Mouse (Mus musculus) liver, postnatal 0 days (tissue): ENCODE measurements around the gene Ldb3. TPM values are rescaled to one million over a fixed set of nuclear protein-coding genes. Genes with fewer than 3 reads are reported as not detected.

Experiments used
- ATAC-seq: fragments of 200-750 bp; cut with Nextera tagmentation; 2 replicates; pipeline ENCODE4 v1.8.0; 2017; ENCODE audit warnings: mild to moderate bottlenecking, moderate library complexity
- DNase-seq: peaks from one replicate; pipeline ENCODE4 v3.0.0-alpha.2; 2016
- H3K27ac ChIP-seq: fragments of 300-500 bp; sonication (generic); 2 replicates; pipeline ENCODE4 v1.5.1; 2014; ENCODE audit warnings: antibody characterized with exemption, moderate library complexity, mild to moderate bottlenecking, low read depth
- H3K27me3 ChIP-seq: fragments of 300-500 bp; sonication (generic); 2 replicates; pipeline ENCODE4 v1.6.1; 2014; ENCODE audit warnings: low read length, control low read depth, mixed read lengths; ENCODE audit not compliant: insufficient read depth
- H3K36me3 ChIP-seq: fragments of 300-500 bp; sonication (generic); replicated peaks from 2 replicates; pipeline ENCODE4 v1.6.1; 2014; ENCODE audit warnings: mild to moderate bottlenecking, control low read depth, low read length, moderate library complexity, mixed read lengths; ENCODE audit not compliant: insufficient read depth
- H3K4me1 ChIP-seq: fragments of 300-500 bp; sonication (generic); 2 replicates; pipeline ENCODE4 v1.6.1; 2014; ENCODE audit warnings: antibody characterized with exemption, mild to moderate bottlenecking, control low read depth; ENCODE audit not compliant: insufficient read depth
- H3K4me2 ChIP-seq: fragments of 300-500 bp; sonication (generic); 2 replicates; pipeline ENCODE4 v1.6.1; 2014; ENCODE audit warnings: low read depth, mild to moderate bottlenecking, low read length, moderate library complexity, mixed read lengths
- H3K4me3 ChIP-seq: fragments of 300-500 bp; sonication (generic); 2 replicates; pipeline ENCODE4 v1.5.1; 2014; ENCODE audit warnings: low read depth, low read length
- H3K9ac ChIP-seq: fragments of 300-500 bp; sonication (generic); replicated peaks from 2 replicates; pipeline ENCODE4 v1.6.1; 2014; ENCODE audit warnings: mild to moderate bottlenecking, moderate library complexity
- H3K9me3 ChIP-seq: fragments of 300-500 bp; sonication (generic); 2 replicates; pipeline ENCODE4 v1.6.1; 2016; ENCODE audit warnings: mild to moderate bottlenecking, control low read depth, low read length, mixed read lengths
- CTCF ChIP-seq: sonication (generic); IDR thresholded peaks from 2 replicates; pipeline ENCODE4 v1.5.1; 2016; ENCODE audit warnings: antibody characterized with exemption, low read depth
- EP300 ChIP-seq: IDR thresholded peaks from 2 replicates; pipeline ENCODE4 v1.6.1; 2016; ENCODE audit warnings: antibody characterized with exemption, low read depth, mild to moderate bottlenecking
- WGBS: fragments of 180-500 bp; shearing (Covaris S2); extraction: QIAGEN DNeasy Blood & Tissue Kit; methylation state at CpG from one replicate; pipeline ENCODE4 v1.1.7; 2014; ENCODE audit not compliant: insufficient replicate concordance; 5-methylcytosine and 5-hydroxymethylcytosine counted together
- polyA plus RNA-seq: library from polyadenylated mRNA; unstranded; fragments of >200 nt; fragmentation: Nextera tagmentation; extraction: Ambion mirVana; gene quantifications from 2 replicates; pipeline ENCODE4 v1.2.1, GENCODE M21; 2015

The Ldb3 gene
- polyA plus RNA-seq, 1 experiment from 2014 or later, result 0.26 TPM

DNA sequence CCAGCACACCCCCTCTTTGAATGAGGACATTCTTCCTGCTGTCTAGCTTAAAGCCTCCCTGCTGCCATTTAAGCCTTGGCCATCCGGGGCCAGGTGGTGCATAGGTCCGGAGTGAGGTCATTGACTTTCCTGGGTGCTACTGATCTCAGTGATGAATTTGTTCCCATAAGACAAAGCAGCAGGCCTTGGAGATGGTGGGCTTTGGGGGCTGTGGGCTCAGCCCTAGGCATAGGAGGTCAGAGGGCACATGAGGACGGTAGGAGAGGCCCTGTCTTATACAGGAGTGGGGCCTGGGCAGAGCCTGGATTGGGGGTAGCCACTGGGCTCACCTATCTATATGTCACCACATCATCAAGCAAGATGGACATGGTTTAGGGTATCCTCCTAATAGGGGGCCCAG, 1.6 kb downstream of the Ldb3 start:
- no peak overlapping the region for H3K4me2 ChIP-seq
- WGBS, result 87% methylated on average over 3 of the region's 3 CpGs
- no peak overlapping the region for H3K4me3 ChIP-seq
- H3K9ac ChIP-seq, result no peak overlapping the region
- ATAC-seq (no peak), DNase-seq (no peak)
- no peaks in the 10 kb centered on the region for H3K27me3 ChIP-seq
- H3K4me1 ChIP-seq, result peaks cover 3% of the 10 kb centered on the region; the same call in 1 of the 2 replicates
- H3K36me3 ChIP-seq, result no peaks in the 10 kb centered on the region
- no peaks in the 10 kb centered on the region for H3K9me3 ChIP-seq
- H3K27ac ChIP-seq, result no peak overlapping the region
- TF ChIP-seq CTCF (no peak), EP300 (no peak)

DNA sequence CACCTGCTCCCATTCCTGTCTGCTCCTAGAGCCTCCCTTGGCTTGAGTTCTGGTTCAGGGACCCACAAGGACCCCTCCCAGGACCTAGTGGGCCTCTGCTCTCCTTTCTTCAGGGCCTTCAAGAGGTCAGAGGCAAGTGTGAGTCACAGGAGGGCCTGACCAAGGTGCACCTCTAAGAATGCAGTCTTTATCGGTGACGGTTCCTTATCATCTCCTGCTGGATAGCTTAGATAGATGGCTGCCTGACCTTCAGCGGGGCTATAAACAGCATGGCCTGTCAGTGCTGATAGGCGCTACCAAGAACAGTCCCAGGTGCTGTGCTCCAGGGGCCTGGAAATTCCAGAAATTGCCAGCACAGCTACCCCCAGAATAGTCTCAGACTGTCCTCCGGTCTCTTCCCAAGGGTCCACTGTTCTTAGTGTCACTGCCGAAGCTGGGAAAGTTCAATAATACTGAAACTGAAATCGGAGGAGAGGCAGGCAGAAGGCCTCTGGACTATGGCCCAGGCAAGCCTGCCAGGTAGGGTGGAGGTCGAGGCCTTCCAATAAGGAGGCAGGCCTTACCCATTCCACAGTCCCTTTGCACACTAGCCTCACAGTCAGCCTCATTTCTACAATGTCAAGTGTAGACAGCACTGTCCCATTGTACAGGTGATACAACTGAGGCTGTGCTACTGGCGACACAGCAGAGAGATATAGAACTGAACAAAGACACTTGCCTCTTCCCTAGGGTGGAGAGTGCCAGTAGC, 3.0 kb downstream of the Ldb3 start:
- Histone ChIP-seq H3K9me3 (no peaks in the 10 kb centered on the region), H3K36me3 (no peaks in the 10 kb centered on the region), H3K4me3 (no peak overlapping the region), H3K9ac (no peak overlapping the region), H3K4me2 (no peak overlapping the region; the same call in 1 of the 2 replicates), H3K27ac (no peak overlapping the region), H3K27me3 (no peaks in the 10 kb centered on the region), H3K4me1 (peaks cover 3% of the 10 kb centered on the region; the same call in 1 of the 2 replicates)
- WGBS, result 51% methylated on average over 9 of the region's 9 CpGs
- TF ChIP-seq CTCF, result no peak
- peak; percentile 78 for ATAC-seq
- peak; percentile 25 for DNase-seq

DNA sequence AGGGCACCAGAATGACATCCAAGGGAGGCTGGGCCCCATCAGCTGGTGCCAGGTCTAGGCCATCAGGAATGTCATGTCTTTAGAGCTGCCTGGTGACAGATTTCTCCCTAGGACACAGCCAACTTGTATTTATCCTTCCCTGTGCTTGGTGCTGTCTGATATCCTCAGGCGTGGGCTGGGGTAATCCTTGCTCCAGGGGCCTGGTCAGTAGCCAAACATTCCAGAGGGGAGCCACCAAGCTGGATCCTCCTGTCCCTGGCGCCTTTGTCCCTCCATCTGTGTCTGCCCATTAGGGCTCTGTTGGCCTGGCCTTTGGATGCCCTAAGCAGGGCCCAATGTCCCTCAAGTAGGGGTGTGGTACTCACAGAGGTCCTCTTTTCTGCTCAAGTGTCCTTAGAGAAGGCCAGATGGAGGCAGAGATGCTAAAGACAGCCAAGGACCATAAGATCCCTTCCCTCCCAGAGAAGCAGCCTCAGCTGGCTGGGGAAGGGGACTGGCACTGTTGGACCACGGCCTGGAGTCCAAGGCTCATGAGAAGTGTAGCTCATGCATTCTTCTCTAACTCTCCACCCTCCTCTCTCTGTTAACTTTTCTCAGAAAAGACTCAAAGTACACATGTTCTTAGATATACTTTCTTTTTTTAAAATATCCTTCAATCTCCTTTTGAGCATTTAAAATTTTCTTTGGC, 5.6 kb downstream of the Ldb3 start:
- 73% methylated on average over 3 of the region's 3 CpGs for WGBS
- no peak overlapping the region for H3K4me2 ChIP-seq

GRCm38 (mm10) chr14:34576858-34577257, 11.6 kb downstream of the Ldb3 start:
- no peak for ATAC-seq

More for the DNA sequence above, 5.6 kb downstream of the Ldb3 start:
- H3K9ac ChIP-seq, result no peak overlapping the region
- H3K9me3 ChIP-seq, result no peaks in the 10 kb centered on the region
- H3K4me3 ChIP-seq, result no peak overlapping the region
- no peaks in the 10 kb centered on the region for H3K27me3 ChIP-seq
- ATAC-seq, result no peak
- TF ChIP-seq CTCF, result no peak
- no peak for TF ChIP-seq EP300
- no peaks in the 10 kb centered on the region for H3K36me3 ChIP-seq
- DNase-seq, result no peak
- H3K27ac ChIP-seq, result no peak overlapping the region
- peaks cover 3% of the 10 kb centered on the region; the same call in 1 of the 2 replicates for H3K4me1 ChIP-seq

GRCm38 (mm10) chr14:34574068-34574467, 14.4 kb downstream of the Ldb3 start:
- ATAC-seq (no peak), DNase-seq (no peak)
- Histone ChIP-seq H3K9ac (no peak overlapping the region), H3K27ac (no peak overlapping the region), H3K4me1 (no peaks in the 10 kb centered on the region), H3K36me3 (no peaks in the 10 kb centered on the region), H3K4me3 (no peak overlapping the region), H3K4me2 (no peak overlapping the region), H3K9me3 (no peaks in the 10 kb centered on the region), H3K27me3 (no peaks in the 10 kb centered on the region)
- TF ChIP-seq EP300, result no peak
- TF ChIP-seq CTCF, result 0 out of 2 replicates have a peak, but pooled peaks have one; percentile 37
- 68% methylated on average over 2 of the region's 2 CpGs for WGBS

More at GRCm38 (mm10) chr14:34576858-34577257, 11.6 kb downstream of the Ldb3 start:
- Histone ChIP-seq H3K27ac (no peak overlapping the region), H3K9ac (no peak overlapping the region), H3K27me3 (no peaks in the 10 kb centered on the region), H3K9me3 (no peaks in the 10 kb centered on the region), H3K36me3 (no peaks in the 10 kb centered on the region), H3K4me2 (no peak overlapping the region), H3K4me3 (no peak overlapping the region), H3K4me1 (no peaks in the 10 kb centered on the region)
- no peak for DNase-seq
- 85% methylated on average over 4 of the region's 4 CpGs for WGBS
- TF ChIP-seq EP300, result no peak
- no peak for TF ChIP-seq CTCF

DNA sequence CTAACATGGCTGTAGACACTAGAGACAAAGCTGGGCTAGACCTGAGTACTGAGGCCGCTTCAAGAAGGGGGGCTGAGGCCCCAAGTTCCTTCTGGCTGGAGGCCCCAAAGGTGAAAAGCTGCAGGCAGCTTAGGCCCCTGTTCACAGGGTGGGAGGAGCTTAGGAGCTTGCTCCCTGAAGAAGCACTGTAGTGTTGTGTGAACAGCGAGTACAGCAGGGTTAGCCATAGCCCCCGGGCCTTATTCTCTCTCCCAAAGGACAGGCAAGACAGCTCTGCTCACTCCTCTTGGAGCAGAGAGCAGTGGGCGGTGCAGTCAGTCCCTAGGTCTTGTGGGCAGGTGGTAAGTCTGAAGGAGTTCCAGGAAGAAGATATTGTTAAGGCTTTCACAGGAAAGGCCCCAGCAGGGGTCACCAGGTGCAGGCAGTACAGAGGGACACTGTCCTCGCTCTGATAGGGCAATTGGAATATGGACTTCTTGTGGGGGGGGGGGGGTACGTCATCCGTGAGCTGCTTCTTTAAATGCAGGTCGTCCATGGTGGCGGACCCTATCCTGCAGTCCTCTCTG, 15.1 kb downstream of the Ldb3 start:
- no peak overlapping the region for H3K9ac ChIP-seq
- 69% methylated on average over 9 of the region's 9 CpGs for WGBS
- no peak overlapping the region for H3K27ac ChIP-seq
- DNase-seq, result no peak
- TF ChIP-seq CTCF (no peak), EP300 (no peak)
- H3K36me3 ChIP-seq, result no peaks in the 10 kb centered on the region
- no peaks in the 10 kb centered on the region for H3K4me1 ChIP-seq
- no peak overlapping the region for H3K4me3 ChIP-seq
- no peaks in the 10 kb centered on the region for H3K9me3 ChIP-seq
- no peak for ATAC-seq
- H3K27me3 ChIP-seq, result no peaks in the 10 kb centered on the region
- no peak overlapping the region for H3K4me2 ChIP-seq
